Mouse (Mus musculus): ENCODE results near the gene Dip2c.

DNA sequence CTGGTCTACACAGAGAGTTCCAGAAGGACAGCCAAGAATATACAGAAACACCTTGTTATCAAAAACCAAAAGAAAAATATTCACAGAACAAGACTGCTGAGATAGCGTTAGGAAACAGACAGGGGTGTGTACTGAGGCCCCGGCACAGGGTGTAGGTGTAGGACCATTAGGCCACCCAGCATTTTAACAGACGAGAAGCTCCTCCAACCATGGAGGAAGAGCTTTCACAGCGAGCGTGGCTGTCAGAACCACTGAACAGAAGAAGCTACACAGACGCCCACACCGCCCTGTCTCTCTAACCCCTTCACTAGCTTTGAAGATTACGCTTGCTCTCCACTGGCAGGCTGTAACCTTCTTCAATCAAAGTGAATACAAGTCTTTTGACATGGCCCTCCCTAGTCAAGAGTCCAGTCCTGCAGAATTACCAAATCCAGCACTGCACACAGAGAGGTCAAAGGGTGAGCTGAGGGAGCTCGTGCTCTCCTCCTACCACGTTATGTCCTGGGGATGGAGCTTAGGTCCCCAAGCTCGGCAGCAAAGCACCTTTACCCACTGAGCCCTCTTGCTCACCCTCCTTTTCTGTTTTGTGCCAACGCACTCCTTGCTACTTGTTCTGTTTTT lies 426.4 kb downstream of the Dip2c start:
- no peak for TF ChIP-seq CTCF (IDR thresholded peaks at IDR 0.05; ENCODE audit: low read depth, low read length)
- no peak for TF ChIP-seq GATA1 (IDR thresholded peaks at IDR 0.05; ENCODE audit: borderline replicate concordance, low read length)
